Mouse (Mus musculus) CH12.LX (cell line): Measurements from ENCODE around the gene Cx3cr1.

Experiments
- CHD2 ChIP-seq: IDR thresholded peaks from 2 replicates; pipeline ENCODE4 v1.6.1; 2011; ENCODE audit warnings: low read length, improper control_type of control experiment
- CTCF ChIP-seq, 2 experiments: IDR thresholded peaks in 1 of 2; conservative IDR thresholded peaks in 1 of 2; 2 replicates each; pipeline ENCODE4 v1.5.1; 2011 to 2012; ENCODE audit warnings: low read depth in 2 of 2, low read length in 2 of 2, improper control_type of control experiment in 1 of 2, inconsistent platforms in 1 of 2, mild to moderate bottlenecking in 1 of 2, moderate library complexity in 1 of 2
- E2F4 ChIP-seq: IDR thresholded peaks from 2 replicates; pipeline ENCODE4 v1.6.1; 2011; ENCODE audit warnings: low read depth, low read length, improper control_type of control experiment; ENCODE audit not compliant: insufficient replicate concordance
- EP300 ChIP-seq: IDR thresholded peaks from 2 replicates; pipeline ENCODE4 v1.6.1; 2011; ENCODE audit warnings: low read length, improper control_type of control experiment
- MEF2A ChIP-seq: IDR thresholded peaks from 2 replicates; pipeline ENCODE4 v1.6.1; 2014; ENCODE audit warnings: low read depth, mild to moderate bottlenecking, inconsistent platforms, low read length, improper control_type of control experiment, borderline replicate concordance
- POLR2A ChIP-seq: IDR thresholded peaks from 2 replicates; pipeline ENCODE4 v1.6.1; 2011; ENCODE audit warnings: low read depth, mild to moderate bottlenecking, improper control_type of control experiment, low read length
- POLR2AphosphoS2 ChIP-seq: IDR thresholded peaks from 2 replicates; pipeline ENCODE4 v1.6.1; 2011; ENCODE audit warnings: low read depth, low read length, improper control_type of control experiment
- RCOR1 ChIP-seq: conservative IDR thresholded peaks from 2 replicates; pipeline ENCODE4 v1.6.1; 2012; ENCODE audit warnings: low read depth, mild to moderate bottlenecking, inconsistent platforms, low read length, improper control_type of control experiment
- SMC3 ChIP-seq: IDR thresholded peaks from 2 replicates; pipeline ENCODE4 v1.6.1; 2011; ENCODE audit warnings: low read depth, low read length, improper control_type of control experiment
- TCF12 ChIP-seq: IDR thresholded peaks from 2 replicates; pipeline ENCODE4 v1.6.1; 2014; ENCODE audit warnings: low read depth, mild to moderate bottlenecking, inconsistent platforms, low read length, improper control_type of control experiment
- UBTF ChIP-seq: IDR thresholded peaks from 2 replicates; pipeline ENCODE4 v1.6.1; 2012; ENCODE audit warnings: low read depth, mild to moderate bottlenecking, inconsistent platforms, low read length, improper control_type of control experiment, moderate library complexity
- ZKSCAN1 ChIP-seq: IDR thresholded peaks from 2 replicates; pipeline ENCODE4 v1.6.1; 2012; ENCODE audit warnings: low read depth, inconsistent platforms, low read length, improper control_type of control experiment, borderline replicate concordance

- TF ChIP-seq EP300: no peak
- no peak for TF ChIP-seq POLR2A
- TF ChIP-seq CHD2: no peak
- no peak for TF ChIP-seq CTCF (conservative IDR thresholded peaks at IDR 0.05 in 1 of 2, IDR thresholded peaks at IDR 0.05 in 1 of 2; ENCODE audit: low read depth in 2 of 2, low read length in 2 of 2)
- no peak for TF ChIP-seq ZKSCAN1
- no peak for TF ChIP-seq MEF2A
- no peak for TF ChIP-seq POLR2AphosphoS2
- TF ChIP-seq E2F4: no peak
- no peak for TF ChIP-seq SMC3
- TF ChIP-seq UBTF: no peak
- TF ChIP-seq RCOR1: no peak
- TF ChIP-seq TCF12: no peak
Measured at GRCm38 (mm10) chr9:119975286-119975685, 94.4 kb downstream of the Cx3cr1 start.
